Mouse (Mus musculus): ENCODE measurements around the gene Grik3. TPM values are rescaled to one million over a fixed set of nuclear protein-coding genes. Genes with fewer than 3 reads are reported as not detected.
A peak's percentile ranks its signal among the peaks of the same experiment; 100 is the strongest.
"Not testable (repeated sequence)": the region's sequence is repeated elsewhere in the genome, so short reads cannot be mapped to it uniquely, and the experiment has no call there.

Gene Grik3
- polyA plus RNA-seq, 1 experiment from 2014 or later: 0.01 TPM

DNA sequence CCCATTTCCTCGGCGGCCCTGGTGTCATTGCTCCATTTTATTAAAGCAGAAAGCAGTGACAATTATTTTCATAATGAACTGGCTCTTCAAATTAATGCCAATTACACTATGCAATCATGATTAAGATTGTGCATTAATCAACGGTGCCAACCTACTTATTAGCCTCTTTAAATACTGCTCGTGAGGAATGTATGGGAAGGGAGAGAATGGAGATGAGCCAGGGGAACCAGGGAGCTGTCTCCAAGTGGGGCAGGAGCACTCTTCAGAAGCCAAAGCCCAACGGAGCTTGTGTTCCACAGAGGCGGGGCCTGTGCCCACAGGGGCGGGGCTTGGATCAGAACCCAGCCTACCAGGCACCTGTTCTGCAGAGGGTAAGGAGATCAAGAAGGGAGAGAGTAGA is 114.0 kb downstream of the Grik3 start:
- H3K9me3 ChIP-seq (replicated peaks; ENCODE audit: low read length): no peaks in the 10 kb centered on the region
- DNase-seq (ENCODE audit: low spot score) (no peak), ATAC-seq (replicated peaks; ENCODE audit: low FRiP score, low read depth) (no peak)
- H3K27me3 ChIP-seq (ENCODE audit: insufficient read depth, low read length): no peaks in the 10 kb centered on the region
- WGBS: 52% methylated on average over 7 of the region's 7 CpGs
- H3K4me2 ChIP-seq (ENCODE audit: low read length): no peak overlapping the region
- H3K27ac ChIP-seq: no peak overlapping the region
- H3K4me1 ChIP-seq (replicated peaks; ENCODE audit: insufficient read depth, low read length): no peaks in the 10 kb centered on the region
- H3K36me3 ChIP-seq (ENCODE audit: insufficient read depth, low read length): no peaks in the 10 kb centered on the region
- TF ChIP-seq CTCF (IDR thresholded peaks at IDR 0.05; ENCODE audit: low read depth): no peak
- no peak overlapping the region for H3K4me3 ChIP-seq (replicated peaks; ENCODE audit: low read depth, low read length)
- no peak overlapping the region for H3K9ac ChIP-seq (ENCODE audit: low read depth, low read length)

DNA sequence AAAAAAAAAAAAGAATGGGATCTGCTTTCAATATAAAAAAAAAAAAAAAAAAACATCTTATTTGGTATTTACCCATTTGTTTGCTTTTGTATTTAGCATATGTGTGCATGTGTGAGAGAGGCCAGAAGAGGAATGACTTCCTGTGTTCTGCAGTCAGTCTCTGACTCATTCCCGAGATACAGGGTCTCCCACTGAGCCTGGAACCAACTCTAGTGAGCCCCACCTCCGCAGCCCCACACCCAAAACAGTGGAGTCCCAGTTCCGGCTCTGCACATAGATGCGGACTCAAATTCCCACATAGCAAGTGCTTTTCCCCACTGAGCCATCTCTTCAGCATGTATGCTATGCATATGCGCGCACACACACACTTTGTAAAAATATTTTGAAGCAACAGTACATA is 115.6 kb downstream of the Grik3 start:
- no peak for TF ChIP-seq CTCF (IDR thresholded peaks at IDR 0.05; ENCODE audit: low read depth)
- 80% methylated on average over 6 of the region's 6 CpGs for WGBS

GRCm38 (mm10) chr4:125607397-125608042 is 117.0 kb downstream of the Grik3 start:
- no peak for TF ChIP-seq CTCF (IDR thresholded peaks at IDR 0.05; ENCODE audit: low read depth)
- Histone ChIP-seq H3K4me2 (ENCODE audit: low read length) (no peak overlapping the region), H3K9me3 (replicated peaks; ENCODE audit: low read length) (no peaks in the 10 kb centered on the region), H3K4me1 (replicated peaks; ENCODE audit: insufficient read depth, low read length) (no peaks in the 10 kb centered on the region), H3K27me3 (ENCODE audit: insufficient read depth, low read length) (no peaks in the 10 kb centered on the region), H3K9ac (ENCODE audit: low read depth, low read length) (no peak overlapping the region), H3K27ac (no peak overlapping the region), H3K36me3 (ENCODE audit: insufficient read depth, low read length) (no peaks in the 10 kb centered on the region), H3K4me3 (replicated peaks; ENCODE audit: low read depth, low read length) (no peak overlapping the region)
- no peak for ATAC-seq (replicated peaks; ENCODE audit: low FRiP score, low read depth)
- 62% methylated on average over 10 of the region's 10 CpGs for WGBS
- DNase-seq (ENCODE audit: low spot score): no peak

More for the DNA sequence above, 115.6 kb downstream of the Grik3 start:
- Histone ChIP-seq H3K9me3 (replicated peaks; ENCODE audit: low read length) (no peaks in the 10 kb centered on the region), H3K4me2 (ENCODE audit: low read length) (no peak overlapping the region), H3K27ac (no peak overlapping the region), H3K4me3 (replicated peaks; ENCODE audit: low read depth, low read length) (no peak overlapping the region), H3K9ac (ENCODE audit: low read depth, low read length) (no peak overlapping the region), H3K36me3 (ENCODE audit: insufficient read depth, low read length) (no peaks in the 10 kb centered on the region), H3K27me3 (ENCODE audit: insufficient read depth, low read length) (no peaks in the 10 kb centered on the region), H3K4me1 (replicated peaks; ENCODE audit: insufficient read depth, low read length) (no peaks in the 10 kb centered on the region)
- no peak for DNase-seq (ENCODE audit: low spot score)
- ATAC-seq (replicated peaks; ENCODE audit: low FRiP score, low read depth): no peak

DNA sequence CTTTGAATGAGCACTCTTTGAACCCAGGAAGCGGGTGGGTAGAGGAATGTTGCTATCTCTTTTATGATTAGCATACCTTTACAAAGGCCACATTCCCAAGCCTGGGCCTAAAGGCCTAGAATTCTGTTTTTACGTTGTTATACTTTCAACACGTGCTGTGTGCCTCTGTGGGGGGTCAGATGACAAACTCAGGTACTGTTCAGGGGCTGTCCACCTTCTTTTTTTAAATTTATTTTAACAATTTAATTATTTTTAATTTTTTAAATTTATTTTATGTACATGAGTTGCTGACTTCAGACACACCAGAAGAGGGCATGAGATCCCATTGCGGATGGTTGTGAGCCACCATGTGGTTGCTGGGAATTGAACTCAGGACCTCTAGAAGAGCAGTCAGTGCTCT is 118.4 kb downstream of the Grik3 start:
- not testable (repeated sequence) for H3K4me1 ChIP-seq (replicated peaks; ENCODE audit: insufficient read depth, low read length); H3K4me3 ChIP-seq (replicated peaks; ENCODE audit: low read depth, low read length); H3K9ac ChIP-seq (ENCODE audit: low read depth, low read length); H3K9me3 ChIP-seq (replicated peaks; ENCODE audit: low read length); H3K4me2 ChIP-seq (ENCODE audit: low read length); H3K27ac ChIP-seq; H3K36me3 ChIP-seq (ENCODE audit: insufficient read depth, low read length); ATAC-seq (replicated peaks; ENCODE audit: low FRiP score, low read depth); DNase-seq (ENCODE audit: low spot score); H3K27me3 ChIP-seq (ENCODE audit: insufficient read depth, low read length)
- 65% methylated on average over 3 of the region's 4 CpGs for WGBS

GRCm38 (mm10) chr4:125609320-125610306 is 119.1 kb downstream of the Grik3 start:
- no peaks in the 10 kb centered on the region for H3K27me3 ChIP-seq (ENCODE audit: insufficient read depth, low read length)
- H3K4me1 ChIP-seq (replicated peaks; ENCODE audit: insufficient read depth, low read length): no peaks in the 10 kb centered on the region
- ATAC-seq (replicated peaks; ENCODE audit: low FRiP score, low read depth): no peak
- WGBS: 71% methylated on average over 21 of the region's 21 CpGs
- H3K4me2 ChIP-seq (ENCODE audit: low read length): no peak overlapping the region
- H3K9ac ChIP-seq (ENCODE audit: low read depth, low read length): no peak overlapping the region
- TF ChIP-seq CTCF (IDR thresholded peaks at IDR 0.05; ENCODE audit: low read depth): no peak
- H3K9me3 ChIP-seq (replicated peaks; ENCODE audit: low read length): no peaks in the 10 kb centered on the region
- no peak overlapping the region for H3K4me3 ChIP-seq (replicated peaks; ENCODE audit: low read depth, low read length)
- H3K36me3 ChIP-seq (ENCODE audit: insufficient read depth, low read length): no peaks in the 10 kb centered on the region
- no peak overlapping the region for H3K27ac ChIP-seq
- no peak for DNase-seq (ENCODE audit: low spot score)

DNA sequence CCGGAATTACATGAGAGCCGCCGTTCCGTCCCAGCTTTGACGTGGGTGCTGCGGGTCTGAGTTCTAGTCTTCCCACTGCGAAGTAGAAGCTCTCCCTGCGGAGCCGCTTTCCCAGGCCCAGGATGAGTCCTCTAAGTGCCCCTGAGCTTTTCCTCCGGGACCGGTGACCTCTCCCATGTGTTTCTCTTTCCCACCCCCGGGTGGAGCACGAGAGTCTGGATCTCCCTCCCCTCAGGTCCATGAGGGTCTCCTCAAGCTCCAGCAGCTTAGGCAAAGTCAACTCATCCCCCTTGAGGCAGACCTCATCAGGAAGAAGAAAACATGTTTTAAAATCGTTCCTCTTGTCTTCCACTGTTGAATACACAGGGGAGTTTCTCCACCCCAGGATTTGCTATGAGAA is 127.4 kb downstream of the Grik3 start:
- no peaks in the 10 kb centered on the region for H3K27me3 ChIP-seq (ENCODE audit: insufficient read depth, low read length)
- H3K36me3 ChIP-seq (ENCODE audit: insufficient read depth, low read length): no peaks in the 10 kb centered on the region
- peak; percentile 29; the same call in 1 of the 2 replicates for TF ChIP-seq CTCF (IDR thresholded peaks at IDR 0.05; ENCODE audit: low read depth)
- 76% methylated on average over 14 of the region's 14 CpGs for WGBS
- no peaks in the 10 kb centered on the region for H3K9me3 ChIP-seq (replicated peaks; ENCODE audit: low read length)
- no peak overlapping the region for H3K27ac ChIP-seq
- DNase-seq (ENCODE audit: low spot score) (no peak), ATAC-seq (replicated peaks; ENCODE audit: low FRiP score, low read depth) (no peak)
- H3K4me2 ChIP-seq (ENCODE audit: low read length): no peak overlapping the region
- H3K4me1 ChIP-seq (replicated peaks; ENCODE audit: insufficient read depth, low read length): no peaks in the 10 kb centered on the region
- no peak overlapping the region for H3K4me3 ChIP-seq (replicated peaks; ENCODE audit: low read depth, low read length)
- no peak overlapping the region for H3K9ac ChIP-seq (ENCODE audit: low read depth, low read length)
